Mouse (Mus musculus): ENCODE results near the gene Cenpx.

The Cenpx gene

GRCm38 (mm10) chr11:120726243-120727168 lies 13.0 kb upstream of the Cenpx start:
- no peak for DNase-seq (ENCODE audit: low read depth, low spot score)

- DNase-seq (ENCODE audit: low read depth, low spot score) = no peak
Measured at GRCm38 (mm10) chr11:120723509-120723908, 10.0 kb upstream of the Cenpx start.

GRCm38 (mm10) chr11:120722761-120723382 lies 9.3 kb upstream of the Cenpx start:
- no peak for DNase-seq (ENCODE audit: low read depth, low spot score)

- DNase-seq (ENCODE audit: low read depth, low spot score) = no peak
Measured at GRCm38 (mm10) chr11:120722067-120722630, 8.6 kb upstream of the Cenpx start.

- DNase-seq (ENCODE audit: low read depth, low spot score) = no peak
Measured at GRCm38 (mm10) chr11:120721124-120722066, 7.9 kb upstream of the Cenpx start, which contains the start of gene Rac3. Gene Rac3, plus strand, starts transcription at chr11:120721470.

GRCm38 (mm10) chr11:120720450-120720849 lies 6.9 kb upstream of the Cenpx start:
- peak; percentile 92 for DNase-seq (ENCODE audit: low read depth, low spot score)

- DNase-seq (ENCODE audit: low read depth, low spot score) = no peak
Measured at GRCm38 (mm10) chr11:120719841-120720376, 6.4 kb upstream of the Cenpx start.

- DNase-seq (ENCODE audit: low read depth, low spot score) = no peak
Measured at GRCm38 (mm10) chr11:120719242-120719641, 5.7 kb upstream of the Cenpx start.

- DNase-seq (ENCODE audit: low read depth, low spot score) = no peak
Measured at GRCm38 (mm10) chr11:120715131-120715530, 1.6 kb upstream of the Cenpx start.

- DNase-seq (ENCODE audit: low read depth, low spot score) = no peak
Measured at GRCm38 (mm10) chr11:120714546-120714945, 1.0 kb upstream of the Cenpx start.

- no peak for DNase-seq (ENCODE audit: low read depth, low spot score)
Measured at GRCm38 (mm10) chr11:120712771-120713568, 568 bp downstream of the Cenpx start.

GRCm38 (mm10) chr11:120711980-120712604 lies 1.4 kb downstream of the Cenpx start:
- DNase-seq (ENCODE audit: low read depth, low spot score) = no peak

GRCm38 (mm10) chr11:120710672-120711071 lies 2.9 kb downstream of the Cenpx start:
- no peak for DNase-seq (ENCODE audit: low read depth, low spot score)

GRCm38 (mm10) chr11:120709551-120709950 lies 4.0 kb downstream of the Cenpx start:
- DNase-seq (ENCODE audit: low read depth, low spot score) = no peak

GRCm38 (mm10) chr11:120707969-120708368 lies 5.6 kb downstream of the Cenpx start:
- DNase-seq (ENCODE audit: low read depth, low spot score) = no peak

- DNase-seq (ENCODE audit: low read depth, low spot score) = peak; percentile 64
Measured at GRCm38 (mm10) chr11:120707225-120707624, 6.3 kb downstream of the Cenpx start.

- DNase-seq (ENCODE audit: low read depth, low spot score) = no peak
Measured at GRCm38 (mm10) chr11:120706120-120706519, 7.4 kb downstream of the Cenpx start.

GRCm38 (mm10) chr11:120704486-120705325 lies 8.8 kb downstream of the Cenpx start:
- no peak for DNase-seq (ENCODE audit: low read depth, low spot score)
